Mouse (Mus musculus) spleen, adult 12 weeks (tissue): ENCODE results near the gene Arhgef39.

ENCODE experiments used
- DNase-seq: peaks from one replicate; pipeline ENCODE4 v3.0.0; 2022; ENCODE audit warnings: low spot score

The Arhgef39 gene

GRCm38 (mm10) chr4:43478906-43479832 is 20.3 kb downstream of the Arhgef39 start:
- peak; percentile 54 for DNase-seq

- no peak for DNase-seq
Measured at GRCm38 (mm10) chr4:43478534-43478858, 21.0 kb downstream of the Arhgef39 start.

- DNase-seq: peak; percentile 79
Measured at GRCm38 (mm10) chr4:43477857-43478533, 21.5 kb downstream of the Arhgef39 start.

- no peak for DNase-seq
Measured at GRCm38 (mm10) chr4:43476604-43477003, 22.9 kb downstream of the Arhgef39 start.

- no peak for DNase-seq
Measured at GRCm38 (mm10) chr4:43473636-43474035, 25.9 kb downstream of the Arhgef39 start.

- no peak for DNase-seq
Measured at GRCm38 (mm10) chr4:43470301-43470700, 29.2 kb downstream of the Arhgef39 start.

- DNase-seq: no peak
Measured at GRCm38 (mm10) chr4:43466872-43467271, 32.6 kb downstream of the Arhgef39 start.

GRCm38 (mm10) chr4:43465935-43466334 is 33.6 kb downstream of the Arhgef39 start:
- no peak for DNase-seq

- no peak for DNase-seq
Measured at GRCm38 (mm10) chr4:43463102-43463501, 36.4 kb downstream of the Arhgef39 start.

- no peak for DNase-seq
Measured at GRCm38 (mm10) chr4:43457124-43457523, 42.4 kb downstream of the Arhgef39 start.

GRCm38 (mm10) chr4:43456470-43456869 is 43.0 kb downstream of the Arhgef39 start:
- peak; percentile 44 for DNase-seq

- peak; percentile 43 for DNase-seq
Measured at GRCm38 (mm10) chr4:43454041-43454836, 45.3 kb downstream of the Arhgef39 start, which contains the start of gene Cd72. TSS of gene Cd72 (minus strand) at chr4:43454628.

GRCm38 (mm10) chr4:43453413-43453812 is 46.1 kb downstream of the Arhgef39 start:
- no peak for DNase-seq

- DNase-seq: no peak
Measured at GRCm38 (mm10) chr4:43452315-43452714, 47.2 kb downstream of the Arhgef39 start.

- no peak for DNase-seq
Measured at GRCm38 (mm10) chr4:43448554-43448953, 50.9 kb downstream of the Arhgef39 start.

- no peak for DNase-seq
Measured at GRCm38 (mm10) chr4:43447251-43447650, 52.2 kb downstream of the Arhgef39 start.
